Mouse (Mus musculus): ENCODE measurements around the gene Ntn1.

DNA sequence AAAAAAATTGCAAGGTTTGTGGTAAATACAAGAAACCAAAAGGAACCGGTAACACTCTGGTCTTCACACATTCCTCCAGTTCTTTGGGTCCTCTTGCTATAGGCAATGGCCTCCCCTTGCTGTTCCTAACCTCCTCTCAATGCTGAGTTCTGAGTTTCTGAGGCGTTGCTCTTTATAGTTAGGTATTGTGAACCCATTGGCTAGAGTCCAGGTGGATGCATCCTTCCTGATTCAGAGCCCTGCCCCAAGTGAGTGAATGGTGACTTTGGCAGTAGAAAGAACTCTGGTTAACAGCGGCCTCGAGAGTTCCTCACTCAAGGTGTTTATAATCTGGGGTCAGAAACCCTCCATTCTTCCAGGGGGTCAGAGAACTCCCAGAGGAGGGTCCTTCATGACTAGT lies 5.9 kb downstream of the Ntn1 start:
- TF ChIP-seq CTCF (IDR thresholded peaks at IDR 0.05; ENCODE audit: low read depth, low read length) (no peak), POLR2A (IDR thresholded peaks at IDR 0.05; ENCODE audit: borderline replicate concordance, low read depth, low read length) (no peak)

All from bone marrow macrophage, adult 2 months (primary cell).